Mouse (Mus musculus): ENCODE measurements around the gene Enox1. TPM values are rescaled to one million over a fixed set of nuclear protein-coding genes. Genes with fewer than 3 reads are reported as not detected.

Gene Enox1
- polyA plus RNA-seq, 1 experiment, result 0.32 TPM

DNA sequence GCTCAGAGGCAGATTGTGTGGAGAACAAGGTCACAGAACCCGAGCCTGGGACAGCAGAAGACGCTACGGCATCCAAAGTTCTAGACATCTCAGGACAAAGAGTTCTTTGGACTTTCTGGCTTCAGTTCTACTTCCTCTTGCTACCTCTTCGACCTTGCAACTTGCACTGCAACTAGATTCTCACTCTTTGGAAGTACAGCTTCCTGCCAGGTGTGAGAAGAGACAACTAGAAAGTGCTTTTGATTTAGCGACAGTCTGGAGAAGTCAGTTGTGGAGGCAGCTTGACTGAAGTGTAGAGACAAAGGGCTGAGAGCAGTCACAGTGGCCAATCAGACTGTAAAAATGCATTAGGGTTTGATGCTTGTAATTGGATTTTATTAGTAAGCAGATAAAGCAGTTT is 256.5 kb downstream of the Enox1 start:
- no peak for DNase-seq (ENCODE audit: low read depth, low spot score)
- WGBS, result 69% methylated on average over 5 of the region's 5 CpGs

GRCm38 (mm10) chr14:77416358-77416757 is 259.8 kb downstream of the Enox1 start:
- WGBS, result 66% methylated on average over 2 of the region's 2 CpGs
- DNase-seq (ENCODE audit: low read depth, low spot score), result no peak

DNA sequence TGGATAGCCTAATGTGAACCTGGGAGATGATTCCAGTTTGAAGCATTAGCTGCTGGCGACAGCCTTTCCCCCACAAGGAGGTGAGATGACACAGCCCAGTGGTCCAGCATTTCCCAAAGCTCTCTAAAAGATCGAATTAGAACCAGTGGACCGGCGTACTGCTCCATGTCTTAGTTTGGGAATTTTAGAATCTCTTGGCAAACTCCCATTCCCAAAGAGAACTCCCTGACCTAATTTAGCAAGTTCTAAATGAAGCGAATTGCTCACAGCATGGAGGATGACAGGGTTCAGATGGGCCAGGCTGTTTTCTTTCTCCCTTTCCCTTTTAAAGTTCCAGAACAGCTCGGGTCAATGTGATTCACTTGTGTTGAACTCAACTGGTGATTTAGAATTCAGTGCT is 264.5 kb downstream of the Enox1 start:
- WGBS, result 65% methylated on average over 6 of the region's 6 CpGs
- DNase-seq (ENCODE audit: low read depth, low spot score), result no peak

GRCm38 (mm10) chr14:77423194-77423593 is 266.6 kb downstream of the Enox1 start:
- DNase-seq (ENCODE audit: low read depth, low spot score), result no peak
- 73% methylated on average over 9 of the region's 9 CpGs for WGBS

GRCm38 (mm10) chr14:77439426-77439825 is 282.9 kb downstream of the Enox1 start:
- DNase-seq (ENCODE audit: low read depth, low spot score), result no peak
- 68% methylated on average over 5 of the region's 5 CpGs for WGBS

- WGBS, result 44% methylated on average over 7 of the region's 7 CpGs
- no peak for DNase-seq (ENCODE audit: low read depth, low spot score)
Observed at GRCm38 (mm10) chr14:77440805-77441204, 284.2 kb downstream of the Enox1 start.

DNA sequence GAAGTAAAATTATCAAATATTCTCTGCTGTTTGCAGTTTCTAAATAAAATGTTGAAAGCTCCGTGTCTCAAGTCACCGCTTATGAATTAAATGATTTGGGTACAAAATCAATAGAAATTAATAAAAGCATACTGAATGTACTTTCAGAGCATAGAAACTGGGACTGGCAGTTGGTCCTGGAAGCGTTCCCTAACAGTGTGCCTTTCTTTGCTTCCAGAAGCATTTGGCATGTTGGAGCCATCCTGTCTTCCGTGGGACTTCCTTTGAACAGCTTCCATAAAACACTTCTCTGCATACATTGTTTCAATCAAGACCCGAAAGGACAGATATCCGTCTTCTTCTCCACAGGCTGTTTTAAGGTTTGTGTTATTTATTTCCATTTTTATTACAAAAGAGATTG is 285.0 kb downstream of the Enox1 start:
- WGBS, result 80% methylated on average over 6 of the region's 6 CpGs
- DNase-seq (ENCODE audit: low read depth, low spot score), result no peak

- DNase-seq (ENCODE audit: low read depth, low spot score), result no peak
- 59% methylated on average over 4 of the region's 4 CpGs for WGBS
Observed at GRCm38 (mm10) chr14:77448001-77448400, 291.4 kb downstream of the Enox1 start.

DNA sequence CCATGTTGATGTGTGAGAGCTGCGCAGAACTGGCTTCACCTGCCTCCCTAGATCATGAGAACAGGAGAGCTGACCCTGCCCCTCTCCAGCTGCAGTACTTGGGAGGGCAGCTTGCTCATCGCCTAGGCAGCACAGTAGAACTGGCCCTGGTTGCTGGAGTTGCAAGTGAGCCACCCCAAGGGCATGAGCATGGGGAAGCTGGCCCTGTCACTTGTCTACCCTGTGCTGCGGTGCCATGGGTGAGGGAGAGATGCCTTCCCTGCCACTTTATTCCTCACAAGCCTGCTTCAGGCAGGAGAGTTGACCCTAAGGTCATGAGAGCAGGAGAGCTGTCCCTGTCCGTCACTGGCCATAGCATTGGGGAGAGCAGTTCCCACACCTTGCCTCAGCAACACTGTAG is 295.4 kb downstream of the Enox1 start:
- WGBS, result 78% methylated on average over 4 of the region's 4 CpGs
- DNase-seq (ENCODE audit: low read depth, low spot score), result no peak

- DNase-seq (ENCODE audit: low read depth, low spot score), result no peak
- WGBS, result 44% methylated on average over 3 of the region's 3 CpGs
Observed at GRCm38 (mm10) chr14:77456066-77456465, 299.5 kb downstream of the Enox1 start.

- no peak for DNase-seq (ENCODE audit: low read depth, low spot score)
- WGBS, result 28% methylated on average over 7 of the region's 7 CpGs
Observed at GRCm38 (mm10) chr14:77456876-77457275, 300.3 kb downstream of the Enox1 start.

DNA sequence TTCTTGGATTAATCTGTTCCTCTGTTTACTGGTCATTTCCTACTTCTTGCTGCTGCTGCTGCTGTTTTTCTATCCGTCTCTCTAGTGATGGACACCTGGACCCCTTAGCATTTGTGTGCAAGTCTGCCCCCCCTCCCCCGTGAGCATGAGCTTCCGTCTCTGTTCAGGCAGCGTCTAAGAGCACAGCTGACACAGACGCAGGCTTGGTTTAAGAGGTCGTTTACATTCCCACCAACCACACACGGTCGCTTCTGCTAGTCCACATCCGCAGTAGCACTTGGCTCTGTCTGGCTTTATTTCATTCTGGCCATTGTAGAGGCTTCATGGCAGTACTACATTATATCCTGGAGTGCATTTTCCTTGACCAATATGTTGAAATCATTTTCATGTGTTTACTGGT is 301.7 kb downstream of the Enox1 start:
- WGBS, result 18% methylated on average over 9 of the region's 9 CpGs
- no peak for DNase-seq (ENCODE audit: low read depth, low spot score)

DNA sequence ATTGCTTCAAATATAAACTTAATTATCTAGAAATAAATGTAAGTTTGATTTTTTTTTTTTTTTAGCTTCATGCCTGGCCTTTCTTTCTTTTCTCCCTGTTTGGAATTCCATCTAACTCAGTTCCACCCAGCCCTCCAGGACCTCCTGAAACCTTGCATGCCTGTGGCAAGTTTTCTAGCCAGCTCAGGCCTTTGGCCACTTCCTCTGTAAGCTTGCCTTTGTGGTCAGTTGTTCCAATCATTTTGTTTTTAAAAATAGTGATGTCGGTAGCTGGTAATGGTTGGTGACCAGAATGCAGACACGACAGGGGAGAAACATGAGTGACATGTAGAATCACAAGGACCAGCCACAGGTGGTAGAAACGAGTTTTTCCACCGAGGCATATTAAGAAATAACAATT is 307.4 kb downstream of the Enox1 start:
- 77% methylated on average over 4 of the region's 4 CpGs for WGBS
- DNase-seq (ENCODE audit: low read depth, low spot score), result no peak

DNA sequence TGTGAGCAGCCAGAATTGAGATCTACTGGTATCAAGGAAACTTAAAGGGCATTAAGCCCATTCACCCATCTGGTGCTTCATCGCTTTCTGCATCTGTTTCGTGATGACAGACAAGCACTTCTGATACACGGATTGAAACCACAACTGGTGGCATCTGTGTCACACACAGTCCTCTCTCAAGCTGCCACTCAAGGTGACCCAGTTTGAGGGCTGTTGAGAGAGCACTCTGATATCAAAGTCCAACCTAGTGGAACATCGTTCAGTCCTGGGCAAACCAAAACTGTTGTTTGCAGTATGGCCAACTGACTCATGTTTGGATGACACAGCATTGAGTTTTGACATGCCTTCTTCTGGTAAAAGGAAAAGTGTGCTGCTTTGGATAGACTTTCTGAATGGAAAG is 308.2 kb downstream of the Enox1 start:
- WGBS, result 74% methylated on average over 4 of the region's 4 CpGs
- DNase-seq (ENCODE audit: low read depth, low spot score), result no peak

DNA sequence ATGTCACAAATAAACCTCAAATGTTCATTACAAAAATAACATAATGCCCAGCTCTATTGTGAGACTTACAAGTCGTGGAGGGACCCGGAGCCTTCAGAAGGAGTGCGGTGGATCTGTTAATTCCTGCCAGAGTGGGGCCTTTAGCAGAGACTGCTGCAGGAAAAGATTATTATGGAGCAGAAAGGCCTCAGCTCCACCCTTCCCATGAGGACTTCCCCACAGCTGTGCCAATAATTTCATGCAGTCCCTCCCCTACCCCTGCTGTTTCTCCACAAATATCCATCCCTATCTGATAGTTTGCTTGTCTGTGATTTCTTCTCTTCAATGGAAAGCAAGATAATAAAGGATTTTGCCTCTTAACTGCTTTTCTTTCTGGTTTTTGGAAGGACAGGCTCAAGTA is 314.0 kb downstream of the Enox1 start:
- no peak for DNase-seq (ENCODE audit: low read depth, low spot score)
- WGBS, result 75% methylated on average over 3 of the region's 3 CpGs

GRCm38 (mm10) chr14:77473501-77473900 is 316.9 kb downstream of the Enox1 start:
- DNase-seq (ENCODE audit: low read depth, low spot score), result no peak
- WGBS, result 83% methylated on average over 4 of the region's 4 CpGs

- 59% methylated on average over 5 of the region's 5 CpGs for WGBS
- DNase-seq (ENCODE audit: low read depth, low spot score), result no peak
Observed at GRCm38 (mm10) chr14:77474026-77474425, 317.5 kb downstream of the Enox1 start.

DNA sequence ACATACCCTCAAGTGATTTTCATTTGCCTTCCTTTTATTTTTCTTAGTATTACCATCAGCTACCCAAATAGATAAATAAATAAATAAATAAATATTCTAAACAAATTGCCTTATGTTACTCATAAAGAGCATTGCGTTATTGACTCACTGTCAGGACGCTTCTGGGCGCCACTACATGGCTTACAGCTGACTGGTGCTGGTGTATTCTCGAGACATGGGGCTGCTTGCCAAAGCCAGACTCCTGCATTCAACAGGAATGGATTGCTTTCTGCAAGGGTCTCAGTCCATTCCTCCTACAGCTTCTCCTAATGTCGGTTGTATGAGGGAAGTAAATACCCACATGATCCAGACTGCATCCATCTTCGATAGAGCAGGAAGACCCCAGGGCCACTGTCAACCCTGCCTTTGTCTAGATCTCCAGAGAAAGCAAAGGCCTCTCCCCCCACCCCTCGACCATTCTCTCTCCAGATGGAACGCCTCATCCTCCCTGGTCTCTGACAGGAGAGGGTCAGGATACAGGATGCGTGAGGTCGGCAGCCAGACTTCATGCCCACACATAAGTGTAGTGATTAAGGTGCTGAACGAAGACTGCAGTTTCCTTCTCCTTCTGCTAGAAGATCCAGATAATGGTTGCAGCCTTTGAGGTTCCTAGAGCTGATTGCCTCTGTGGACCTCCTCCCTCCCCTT is 318.7 kb downstream of the Enox1 start:
- DNase-seq (ENCODE audit: low read depth, low spot score), result no peak
- 76% methylated on average over 11 of the region's 11 CpGs for WGBS

DNA sequence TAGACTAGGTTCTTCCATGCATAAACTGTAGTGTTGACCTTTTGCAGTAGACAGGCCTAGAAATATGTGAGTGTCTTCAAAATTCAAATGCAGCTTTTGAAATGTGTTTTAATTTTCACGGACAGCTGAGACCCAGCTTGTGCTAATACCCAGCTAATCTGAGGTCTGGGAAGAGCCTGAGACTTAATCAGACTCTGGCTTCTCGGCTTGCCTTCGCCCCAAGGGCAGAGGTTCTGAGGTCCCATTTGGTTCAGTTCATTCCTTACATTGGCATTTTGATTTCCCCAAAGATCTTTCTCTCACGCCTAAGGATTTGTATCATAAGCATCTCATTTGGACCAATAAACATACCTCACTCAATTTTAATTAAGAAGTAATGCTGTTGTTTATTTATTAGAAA is 321.1 kb downstream of the Enox1 start:
- no peak for DNase-seq (ENCODE audit: low read depth, low spot score)
- 91% methylated on average over 4 of the region's 4 CpGs for WGBS

DNA sequence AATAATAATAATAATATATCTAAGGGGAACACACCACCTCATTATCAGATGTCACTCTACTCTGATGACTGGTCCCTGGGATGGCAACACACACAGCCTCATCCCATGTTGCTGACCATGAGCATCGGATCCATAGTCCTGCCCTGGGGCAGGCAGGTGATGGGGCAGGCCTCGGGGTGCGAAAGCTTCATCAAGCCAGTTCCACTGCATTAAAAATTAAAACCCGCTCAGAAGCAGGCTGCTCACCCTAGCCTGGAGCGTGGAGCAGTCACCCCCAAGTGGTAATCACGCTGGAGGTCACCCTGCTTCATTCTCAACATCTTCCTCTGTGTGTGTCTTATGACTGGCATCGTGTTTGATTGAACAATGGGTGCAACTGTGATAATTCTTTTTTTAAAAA is 321.6 kb downstream of the Enox1 start:
- DNase-seq (ENCODE audit: low read depth, low spot score), result no peak
- whole genome bisulfite sequencing, result 87% methylated on average over 7 of the region's 7 CpGs

DNA sequence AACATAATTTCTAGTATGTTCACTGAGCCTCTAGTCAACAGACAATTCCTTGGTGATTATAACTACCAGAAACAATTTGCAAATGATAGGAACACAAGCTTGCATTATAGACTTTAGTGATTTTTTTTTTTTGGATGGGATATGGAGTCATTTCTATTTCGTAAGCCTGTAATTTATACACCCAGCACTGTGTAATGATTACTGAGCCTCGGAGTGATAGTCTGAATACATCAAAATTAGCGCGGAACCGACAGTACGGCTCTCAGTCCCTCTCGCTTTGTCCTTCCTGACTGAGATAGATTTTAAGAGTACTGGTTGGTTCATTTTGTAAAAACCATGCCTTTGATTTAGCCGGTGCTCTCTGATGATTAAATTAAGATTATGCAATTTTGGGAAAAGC is 322.1 kb downstream of the Enox1 start:
- WGBS, result 95% methylated on average over 8 of the region's 8 CpGs
- no peak for DNase-seq (ENCODE audit: low read depth, low spot score)

DNA sequence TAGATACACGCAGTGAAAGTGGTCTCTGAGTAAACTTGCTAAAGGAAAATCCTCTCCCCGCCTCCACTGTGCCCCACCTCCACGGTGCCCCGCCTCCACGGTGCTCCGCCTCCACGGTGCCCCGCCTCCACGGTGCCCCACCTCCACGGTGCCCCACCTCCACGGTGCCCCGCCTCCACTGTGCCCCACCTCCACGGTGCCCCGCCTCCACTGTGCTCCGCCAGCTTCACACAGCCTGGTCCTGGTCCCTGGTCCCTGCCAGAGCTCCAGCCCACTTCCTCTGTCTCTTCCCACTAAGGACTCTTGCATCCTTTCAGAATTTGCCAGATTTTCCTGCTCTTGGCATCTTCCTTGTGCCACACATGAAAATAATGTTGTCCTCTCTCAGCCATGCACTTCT is 326.5 kb downstream of the Enox1 start:
- DNase-seq (ENCODE audit: low read depth, low spot score), result no peak
- WGBS, result 53% methylated on average over 15 of the region's 15 CpGs
